Mouse (Mus musculus): Measurements from ENCODE around the gene Ildr1.

DNA sequence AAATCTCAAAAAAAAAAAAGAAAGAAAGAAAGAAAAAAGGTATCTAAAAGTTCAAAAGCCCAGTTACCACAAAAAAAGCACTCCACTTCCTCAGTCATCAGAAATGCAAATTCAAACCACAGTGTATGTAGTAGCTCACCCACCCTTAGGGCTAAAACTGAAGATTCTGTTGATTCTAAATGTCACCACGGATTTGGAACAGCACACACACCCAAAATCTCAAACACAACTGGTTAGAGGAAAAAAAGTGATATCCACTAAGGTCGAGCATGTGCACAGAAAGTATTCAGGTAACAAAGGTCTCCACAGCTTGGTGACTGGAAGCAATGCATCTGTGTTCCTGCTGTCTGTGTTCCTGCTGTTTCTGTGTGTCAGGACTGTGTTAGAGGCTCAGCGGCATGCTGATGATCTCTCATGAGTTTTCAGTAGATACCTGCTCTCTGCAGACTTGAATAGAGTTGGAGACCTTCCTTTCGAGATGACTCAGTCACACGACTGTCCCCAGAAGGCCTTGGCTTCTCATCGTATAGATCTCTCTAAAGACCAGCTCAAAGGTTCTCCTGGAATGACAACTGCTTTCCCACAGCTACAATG, 9.4 kb upstream of the Ildr1 start:
- no peak for TF ChIP-seq CTCF (IDR thresholded peaks at IDR 0.05; ENCODE audit: low read depth)
- no peak for TF ChIP-seq EP300 (IDR thresholded peaks at IDR 0.05; ENCODE audit: low read depth)
